Mouse (Mus musculus) CH12.LX (cell line): ENCODE measurements around the gene Hpn. TPM values are rescaled to one million over a fixed set of nuclear protein-coding genes. Genes with fewer than 3 reads are reported as not detected.

Source experiments
- DNase-seq: peaks from one replicate; pipeline ENCODE4 v3.0.0-alpha.2; 2013; ENCODE audit errors: extremely low read depth
- H3K27ac ChIP-seq: 2 replicates; pipeline ENCODE4 v1.5.1; 2012; ENCODE audit warnings: low read depth, mild to moderate bottlenecking, control low read depth, moderate library complexity; ENCODE audit not compliant: insufficient read depth
- H3K27me3 ChIP-seq: replicated peaks from 2 replicates; pipeline ENCODE3; 2012; ENCODE audit warnings: inconsistent platforms
- H3K36me3 ChIP-seq, 2 experiments: replicated peaks in 1 of 2; 2 replicates each; pipeline versions ENCODE3 to v1.6.1; 2012; ENCODE audit warnings: inconsistent platforms in 1 of 2, low read length in 1 of 2, mild to moderate bottlenecking in 1 of 2, mixed read lengths in 1 of 2, moderate library complexity in 1 of 2; ENCODE audit not compliant: control insufficient read depth in 1 of 2, insufficient read depth in 1 of 2
- H3K4me1 ChIP-seq, 2 experiments: 2 replicates each; pipeline ENCODE4 v1.6.1; 2012; ENCODE audit warnings: inconsistent platforms in 1 of 2, moderate library complexity in 1 of 2; ENCODE audit not compliant: insufficient read depth in 2 of 2, control insufficient read depth in 1 of 2
- H3K4me2 ChIP-seq: 2 replicates; pipeline ENCODE4 v1.6.1; 2012; ENCODE audit warnings: low read depth, mild to moderate bottlenecking, control low read depth; ENCODE audit not compliant: poor library complexity, insufficient read depth, severe bottlenecking
- H3K4me3 ChIP-seq, 3 experiments: fragments of 150-350 bp in 1 of 3; sonication (generic) in 1 of 3; replicated peaks in 1 of 3; 2 replicates each; pipeline versions ENCODE3 to v1.5.1; 2011 to 2012; ENCODE audit warnings: low read depth in 2 of 3, low read length in 2 of 3, mild to moderate bottlenecking in 2 of 3, moderate library complexity in 2 of 3, control low read depth in 1 of 3, improper control_type of control experiment in 1 of 3, inconsistent platforms in 1 of 3, mixed read lengths in 1 of 3; ENCODE audit not compliant: poor library complexity in 1 of 3
- H3K79me2 ChIP-seq: replicated peaks from 2 replicates; pipeline ENCODE4 v1.6.1; 2012; ENCODE audit warnings: mild to moderate bottlenecking, moderate library complexity; ENCODE audit not compliant: control insufficient read depth, poor library complexity, insufficient read depth, severe bottlenecking; ENCODE audit errors: extremely low read depth
- H3K9ac ChIP-seq: 2 replicates; pipeline ENCODE4 v1.6.1; 2012; ENCODE audit warnings: low read depth, mild to moderate bottlenecking, control low read depth, moderate library complexity; ENCODE audit not compliant: insufficient read depth
- H3K9me3 ChIP-seq: replicated peaks from 2 replicates; pipeline ENCODE3; 2012; ENCODE audit warnings: low read length, inconsistent platforms, mixed read lengths
- BHLHE40 ChIP-seq: IDR thresholded peaks from 2 replicates; pipeline ENCODE4 v1.6.1; 2011; ENCODE audit warnings: mild to moderate bottlenecking, low read depth, low read length, improper control_type of control experiment
- ELF1 ChIP-seq: IDR thresholded peaks from 2 replicates; pipeline ENCODE4 v1.6.1; 2014; ENCODE audit warnings: low read depth, mild to moderate bottlenecking, inconsistent platforms, low read length, improper control_type of control experiment
- EP300 ChIP-seq: IDR thresholded peaks from 2 replicates; pipeline ENCODE4 v1.6.1; 2011; ENCODE audit warnings: low read length, improper control_type of control experiment
- ETS1 ChIP-seq: conservative IDR thresholded peaks from 2 replicates; pipeline ENCODE4 v1.6.1; 2012; ENCODE audit warnings: low read depth, mild to moderate bottlenecking, inconsistent platforms, low read length, improper control_type of control experiment, moderate library complexity
- HCFC1 ChIP-seq: IDR thresholded peaks from 2 replicates; pipeline ENCODE4 v1.6.1; 2012; ENCODE audit warnings: low read depth, mild to moderate bottlenecking, inconsistent platforms, low read length, improper control_type of control experiment
- IRF4 ChIP-seq: IDR thresholded peaks from 2 replicates; pipeline ENCODE4 v1.6.1; 2014; ENCODE audit warnings: low read depth, mild to moderate bottlenecking, inconsistent platforms, low read length, improper control_type of control experiment
- JUN ChIP-seq: IDR thresholded peaks from 2 replicates; pipeline ENCODE4 v1.6.1; 2011; ENCODE audit warnings: low read depth, mild to moderate bottlenecking, low read length, improper control_type of control experiment, moderate library complexity; ENCODE audit not compliant: insufficient read depth
- JUND ChIP-seq: conservative IDR thresholded peaks from 2 replicates; pipeline ENCODE4 v1.6.1; 2011; ENCODE audit warnings: low read depth, low read length, improper control_type of control experiment
- KAT2A ChIP-seq: IDR thresholded peaks from 2 replicates; pipeline ENCODE4 v1.6.1; 2012; ENCODE audit warnings: low read length, improper control_type of control experiment, inconsistent platforms; ENCODE audit not compliant: insufficient replicate concordance
- MAFK ChIP-seq: IDR thresholded peaks from 2 replicates; pipeline ENCODE4 v1.6.1; 2011; ENCODE audit warnings: low read length, improper control_type of control experiment; ENCODE audit not compliant: insufficient replicate concordance
- MAZ ChIP-seq: IDR thresholded peaks from 2 replicates; pipeline ENCODE4 v1.6.1; 2012; ENCODE audit warnings: low read depth, mild to moderate bottlenecking, inconsistent platforms, low read length, improper control_type of control experiment, moderate library complexity
- MEF2A ChIP-seq: IDR thresholded peaks from 2 replicates; pipeline ENCODE4 v1.6.1; 2014; ENCODE audit warnings: low read depth, mild to moderate bottlenecking, inconsistent platforms, low read length, improper control_type of control experiment, borderline replicate concordance
- MXI1 ChIP-seq: IDR thresholded peaks from 2 replicates; pipeline ENCODE4 v1.6.1; 2011; ENCODE audit warnings: mild to moderate bottlenecking, low read depth, low read length, improper control_type of control experiment
- MYC ChIP-seq: IDR thresholded peaks from 2 replicates; pipeline ENCODE4 v1.6.1; 2011; ENCODE audit warnings: low read depth, mild to moderate bottlenecking, improper control_type of control experiment, low read length
- NELFE ChIP-seq: IDR thresholded peaks from 2 replicates; pipeline ENCODE4 v1.6.1; 2011; ENCODE audit warnings: low read depth, low read length, improper control_type of control experiment
- NRF1 ChIP-seq: IDR thresholded peaks from 2 replicates; pipeline ENCODE4 v1.6.1; 2014; ENCODE audit warnings: low read depth, mild to moderate bottlenecking, inconsistent platforms, low read length, improper control_type of control experiment, moderate library complexity
- PAX5 ChIP-seq: IDR thresholded peaks from 2 replicates; pipeline ENCODE4 v1.6.1; 2012; ENCODE audit warnings: low read length, inconsistent platforms, mixed read lengths
- POLR2A ChIP-seq: IDR thresholded peaks from 2 replicates; pipeline ENCODE4 v1.6.1; 2011; ENCODE audit warnings: low read depth, mild to moderate bottlenecking, improper control_type of control experiment, low read length
- POLR2AphosphoS2 ChIP-seq: IDR thresholded peaks from 2 replicates; pipeline ENCODE4 v1.6.1; 2011; ENCODE audit warnings: low read depth, low read length, improper control_type of control experiment
- RAD21 ChIP-seq: IDR thresholded peaks from 2 replicates; pipeline ENCODE4 v1.6.1; 2011; ENCODE audit warnings: low read depth, mild to moderate bottlenecking, low read length, improper control_type of control experiment, moderate library complexity
- RCOR1 ChIP-seq: conservative IDR thresholded peaks from 2 replicates; pipeline ENCODE4 v1.6.1; 2012; ENCODE audit warnings: low read depth, mild to moderate bottlenecking, inconsistent platforms, low read length, improper control_type of control experiment
- SIN3A ChIP-seq: IDR thresholded peaks from 2 replicates; pipeline ENCODE4 v1.6.1; 2012; ENCODE audit warnings: low read length, improper control_type of control experiment, inconsistent platforms
- TBP ChIP-seq: conservative IDR thresholded peaks from 2 replicates; pipeline ENCODE4 v1.6.1; 2011; ENCODE audit warnings: low read depth, low read length, improper control_type of control experiment
- TCF12 ChIP-seq: IDR thresholded peaks from 2 replicates; pipeline ENCODE4 v1.6.1; 2014; ENCODE audit warnings: low read depth, mild to moderate bottlenecking, inconsistent platforms, low read length, improper control_type of control experiment
- UBTF ChIP-seq: IDR thresholded peaks from 2 replicates; pipeline ENCODE4 v1.6.1; 2012; ENCODE audit warnings: low read depth, mild to moderate bottlenecking, inconsistent platforms, low read length, improper control_type of control experiment, moderate library complexity
- USF1 ChIP-seq: IDR thresholded peaks from 2 replicates; pipeline ENCODE4 v1.6.1; 2014; ENCODE audit warnings: low read depth, mild to moderate bottlenecking, inconsistent platforms, low read length, improper control_type of control experiment
- USF2 ChIP-seq: conservative IDR thresholded peaks from 2 replicates; pipeline ENCODE4 v1.6.1; 2011; ENCODE audit warnings: low read depth, low read length, improper control_type of control experiment
- ZMIZ1 ChIP-seq: IDR thresholded peaks from 2 replicates; pipeline ENCODE4 v1.6.1; 2012; ENCODE audit warnings: low read depth, mild to moderate bottlenecking, inconsistent platforms, low read length, improper control_type of control experiment
- ZNF384 ChIP-seq: IDR thresholded peaks from 2 replicates; pipeline ENCODE4 v1.6.1; 2012; ENCODE audit warnings: low read depth, low read length, improper control_type of control experiment, inconsistent platforms
- dilution Hi-C: fragments of 300-500 bp; cut with MboI; formaldehyde crosslinking; loops from 2 replicates; pipeline ENCODE4 v1.14.3; 2020; ENCODE audit warnings: low sequenced_read_pairs; ENCODE audit not compliant: extremely low pct_unique_long_range_greater_than_20kb, extremely low pct_ligation_motif_present
- in situ Hi-C: fragments of 300-500 bp; cut with MboI; formaldehyde crosslinking; loops from 3 replicates; pipeline ENCODE4 v1.14.3; 2019; ENCODE audit warnings: low sequenced_read_pairs, low pct_ligation_motif_present, low pct_unique_long_range_greater_than_20kb, mixed read lengths
- polyA plus RNA-seq: library from polyadenylated mRNA; unstranded; fragments of >175 nt; gene quantifications from 2 replicates; pipeline ENCODE4 v1.2.1, GENCODE M21; 2012; ENCODE audit warnings: low read depth; ENCODE audit not compliant: insufficient read length
- total RNA-seq, 2 experiments: library from RNA; depleted of rRNA; stranded (reverse); fragments of 300-350 nt in 1 of 2; fragments of >200 nt in 1 of 2; gene quantifications; 2 replicates each; pipeline ENCODE4 v1.2.3; 2012 to 2014

The Hpn gene
- total and polyA plus RNA-seq, 3 experiments = 3.0 to 16.7 (median 8.7) TPM

DNA sequence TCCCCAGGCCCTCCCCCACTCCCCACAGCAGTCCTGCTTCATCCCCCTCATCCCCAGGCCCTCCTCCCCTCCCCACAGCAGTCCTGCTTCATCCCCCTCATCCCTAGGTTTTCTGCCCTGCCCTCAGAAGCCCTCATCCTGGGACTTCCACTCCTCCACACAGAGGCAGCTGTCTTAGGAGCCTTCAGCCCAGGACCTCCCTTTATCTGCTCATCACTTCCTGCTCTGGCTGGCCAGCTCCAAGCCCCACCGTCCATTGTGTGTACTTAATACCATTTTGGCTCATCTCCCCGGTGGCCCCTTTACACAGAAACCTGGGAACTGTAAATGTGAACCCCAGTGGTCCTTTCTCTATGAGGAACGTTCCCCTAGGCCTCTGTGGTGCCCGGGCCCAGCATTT, 3.1 kb downstream of the Hpn start:
- H3K4me1 ChIP-seq = peaks cover 38 to 79% of the 10 kb centered on the region in 2 experiments
- peaks cover 0 to 15% of the 10 kb centered on the region in 2 experiments for H3K36me3 ChIP-seq
- no peaks in the 10 kb centered on the region for H3K79me2 ChIP-seq
- dilution Hi-C loops = no loop called here
- no peaks in the 10 kb centered on the region for H3K27me3 ChIP-seq
- no peak for TF ChIP-seq NELFE
- TF ChIP-seq KAT2A = no peak
- TF ChIP-seq ELF1 = no peak
- TF ChIP-seq MYC = no peak
- TF ChIP-seq USF2 = no peak
- TF ChIP-seq USF1 = no peak
- TF ChIP-seq ZMIZ1 = no peak
- no peak for TF ChIP-seq PAX5
- TF ChIP-seq JUN = no peak
- no peak for TF ChIP-seq RAD21
- no peak for TF ChIP-seq HCFC1
- TF ChIP-seq ZNF384 = no peak
- no peak for TF ChIP-seq SIN3A
- no peak for TF ChIP-seq MAFK
- no peak for TF ChIP-seq JUND
- TF ChIP-seq MXI1 = no peak
- TF ChIP-seq POLR2A = no peak
- no peak for TF ChIP-seq POLR2AphosphoS2
- TF ChIP-seq RCOR1 = no peak
- no peaks in the 10 kb centered on the region for H3K9me3 ChIP-seq
- H3K4me3 ChIP-seq = no peak overlapping the region
- DNase-seq = no peak
- H3K27ac ChIP-seq = no peak overlapping the region
- in situ Hi-C loops = no loop called here
- no peak overlapping the region for H3K9ac ChIP-seq
- no peak overlapping the region for H3K4me2 ChIP-seq

GRCm38 (mm10) chr7:31110861-31111385, 4.2 kb downstream of the Hpn start:
- peaks cover 38 to 88% of the 10 kb centered on the region in 2 experiments for H3K4me1 ChIP-seq
- H3K36me3 ChIP-seq = peaks cover 0 to 18% of the 10 kb centered on the region in 2 experiments
- DNase-seq = peak; percentile 83
- H3K4me2 ChIP-seq = peak overlapping the region; percentile 18; the same call in 1 of the 2 replicates
- dilution Hi-C loops = no loop called here
- no peaks in the 10 kb centered on the region for H3K79me2 ChIP-seq
- H3K27me3 ChIP-seq = no peaks in the 10 kb centered on the region
- H3K9me3 ChIP-seq = no peaks in the 10 kb centered on the region
- in situ Hi-C loops = no loop called here
- H3K27ac ChIP-seq = peak overlapping the region; percentile 58
- peak overlapping the region in 1 of 3 experiments; percentile 48 for H3K4me3 ChIP-seq
- H3K9ac ChIP-seq = no peak overlapping the region
- TF ChIP-seq BHLHE40 (peak; percentile 59), EP300 (peak; percentile 61; the same call in 1 of the 2 replicates), HCFC1 (no peak), MEF2A (peak; percentile 12; the same call in 1 of the 2 replicates), NELFE (peak; percentile 25; the same call in 1 of the 2 replicates), TBP (peak; percentile 55; the same call in 1 of the 2 replicates), MAZ (peak; percentile 38; the same call in 1 of the 2 replicates), RAD21 (peak; percentile 28), ELF1 (peak; percentile 82), POLR2A (peak; percentile 47), ZMIZ1 (0 out of 2 replicates have a peak, but pooled peaks have one; percentile 24), USF2 (no peak), SIN3A (0 out of 2 replicates have a peak, but pooled peaks have one; percentile 59), TCF12 (peak; percentile 75), JUN (no peak), IRF4 (peak; percentile 20), UBTF (no peak), POLR2AphosphoS2 (no peak), MAFK (0 out of 2 replicates have a peak, but pooled peaks have one; percentile 44), ETS1 (peak; percentile 60), RCOR1 (no peak), MYC (peak; percentile 54; the same call in 1 of the 2 replicates), ZNF384 (no peak), NRF1 (no peak)
